Mouse (Mus musculus) intestine, embryonic 15.5 days (tissue): ENCODE data around the gene Mrpl48. TPM values are rescaled to one million over a fixed set of nuclear protein-coding genes. Genes with fewer than 3 reads are reported as not detected.
A peak's percentile ranks its signal among the peaks of the same experiment; 100 is the strongest.

Experiments used
- ATAC-seq: fragments of 200-750 bp; cut with Nextera tagmentation; 2 replicates; pipeline ENCODE4 v1.8.0; 2017; ENCODE audit warnings: moderate TSS enrichment, moderate library complexity
- H3K27ac ChIP-seq: fragments of 300-500 bp; sonication (generic); 2 replicates; pipeline ENCODE4 v1.5.1; 2015; ENCODE audit warnings: mild to moderate bottlenecking, inconsistent platforms
- H3K27me3 ChIP-seq: fragments of 300-500 bp; sonication (generic); replicated peaks from 2 replicates; pipeline ENCODE4 v1.6.1; 2015; ENCODE audit warnings: inconsistent platforms
- H3K36me3 ChIP-seq: fragments of 300-500 bp; sonication (generic); 2 replicates; pipeline ENCODE4 v1.6.1; 2015; ENCODE audit warnings: inconsistent platforms
- H3K4me1 ChIP-seq: fragments of 300-500 bp; sonication (generic); replicated peaks from 2 replicates; pipeline ENCODE4 v1.6.1; 2015; ENCODE audit warnings: inconsistent platforms
- H3K4me2 ChIP-seq: fragments of 300-500 bp; sonication (generic); replicated peaks from 2 replicates; pipeline ENCODE4 v1.6.1; 2015; ENCODE audit warnings: mild to moderate bottlenecking, inconsistent platforms
- H3K4me3 ChIP-seq: fragments of 300-500 bp; sonication (generic); replicated peaks from 2 replicates; pipeline ENCODE4 v1.5.1; 2015; ENCODE audit warnings: inconsistent platforms
- H3K9ac ChIP-seq: fragments of 300-500 bp; sonication (generic); 2 replicates; pipeline ENCODE4 v1.6.1; 2015; ENCODE audit warnings: inconsistent platforms
- H3K9me3 ChIP-seq: fragments of 300-500 bp; sonication (generic); 2 replicates; pipeline ENCODE4 v1.6.1; 2016; ENCODE audit warnings: inconsistent platforms
- WGBS: fragments of 180-500 bp; shearing (Covaris S2); methylation state at CpG from one replicate; pipeline ENCODE4 v1.1.7; 2015; 5-methylcytosine and 5-hydroxymethylcytosine counted together
- polyA plus RNA-seq: library from polyadenylated mRNA; unstranded; fragments of >200 nt; fragmentation: Nextera tagmentation; extraction: Ambion mirVana; gene quantifications from 2 replicates; pipeline ENCODE4 v1.2.1, GENCODE M21; 2015

The Mrpl48 gene
- polyA plus RNA-seq: 87.7 and 87.9 TPM in 2 replicates

DNA sequence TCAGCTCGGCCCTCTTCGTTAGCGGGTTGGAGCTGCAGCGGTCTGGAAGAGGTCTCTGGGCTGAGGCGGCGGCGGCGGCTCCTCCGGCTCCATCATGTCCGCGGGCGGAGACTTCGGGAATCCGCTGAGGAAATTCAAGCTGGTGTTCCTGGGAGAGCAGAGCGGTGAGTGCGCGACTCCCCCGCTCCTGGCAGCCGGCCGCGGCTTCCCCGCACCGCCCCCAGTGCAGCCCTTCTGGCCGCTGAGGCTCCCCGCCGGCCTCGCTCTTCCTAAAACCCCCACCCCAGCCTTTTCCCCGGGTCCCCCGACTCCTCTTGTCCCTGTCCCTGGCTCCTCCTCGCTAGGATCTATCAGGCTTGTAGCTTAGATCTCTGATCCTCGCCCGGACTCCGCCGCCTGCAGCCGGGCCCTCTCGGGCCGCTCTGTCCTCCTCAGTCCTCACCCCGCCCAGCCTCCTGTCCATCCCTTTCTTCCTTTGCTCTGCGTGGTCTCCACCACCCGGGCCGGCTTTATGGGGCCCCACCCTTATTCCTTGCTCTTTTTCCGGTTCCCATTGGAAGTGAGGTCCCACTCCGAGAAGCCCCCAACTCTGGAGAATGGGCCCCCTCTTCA is at the start of gene Mrpl48:
Gene Mrpl48 (minus strand): TSS at position 172 of the 612 bp plus-strand sequence.
- Histone ChIP-seq H3K27ac (peak within 1 kb of the TSS; percentile 99), H3K4me3 (peak within 1 kb of the TSS; percentile 100), H3K36me3 (no peaks in the 10 kb centered on the region), H3K9ac (peak within 1 kb of the TSS; percentile 100), H3K4me2 (peak within 1 kb of the TSS; percentile 58), H3K27me3 (no peaks in the 10 kb centered on the region), H3K9me3 (no peaks in the 10 kb centered on the region), H3K4me1 (0 out of 2 replicates have a peak, but pooled peaks cover 3% of the 10 kb centered on the region)
- peak; percentile 43 for ATAC-seq
- WGBS: under 1% methylated on average over 43 of the region's 43 CpGs

DNA sequence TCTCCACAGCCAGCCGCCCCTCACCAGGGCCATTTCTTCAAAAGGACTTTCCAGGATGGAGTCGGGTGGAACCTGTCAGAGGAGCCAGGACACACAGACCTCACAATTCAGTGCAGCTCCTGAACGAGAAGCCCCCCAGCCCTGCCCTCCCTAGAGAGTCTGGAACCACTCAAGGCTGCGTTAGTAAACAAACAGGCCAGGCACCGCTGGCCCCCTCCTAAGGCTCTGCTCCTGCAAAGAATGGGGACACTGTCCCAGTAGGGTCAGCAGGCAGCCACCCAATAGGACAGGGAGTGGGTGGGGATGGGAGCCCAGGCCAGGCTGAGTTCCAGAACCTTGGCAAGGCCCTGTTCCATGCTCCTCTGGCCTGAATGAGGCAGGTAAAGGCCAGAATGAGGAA is 48.6 kb upstream of the Mrpl48 start:
- no peak overlapping the region for H3K4me3 ChIP-seq
- no peaks in the 10 kb centered on the region for H3K36me3 ChIP-seq
- H3K27me3 ChIP-seq: no peaks in the 10 kb centered on the region
- no peak overlapping the region for H3K9ac ChIP-seq
- ATAC-seq: no peak
- WGBS: 20% methylated on average over 5 of the region's 5 CpGs
- H3K4me1 ChIP-seq: peaks cover 3% of the 10 kb centered on the region; the same call in 1 of the 2 replicates
- no peak overlapping the region for H3K27ac ChIP-seq
- no peaks in the 10 kb centered on the region for H3K9me3 ChIP-seq
- no peak overlapping the region for H3K4me2 ChIP-seq

DNA sequence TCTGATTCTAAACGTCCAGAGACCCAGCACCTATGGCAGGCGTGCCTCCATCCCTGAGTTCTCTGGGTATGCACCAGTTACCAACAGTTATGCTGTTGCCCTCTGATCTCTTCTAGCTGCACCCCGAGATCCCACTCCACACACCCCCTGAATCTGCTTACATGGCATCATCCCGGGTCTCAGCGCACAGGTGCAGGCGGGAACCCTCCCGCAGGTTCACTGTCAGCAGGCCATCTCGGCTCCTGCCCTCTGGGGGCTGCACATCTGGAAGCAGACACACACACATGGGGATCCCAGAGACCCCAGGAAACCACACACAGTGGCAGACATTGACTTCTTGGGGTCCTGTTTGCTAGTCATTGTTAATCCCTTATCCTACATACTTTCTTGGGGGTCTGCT is 46.3 kb upstream of the Mrpl48 start:
- 86% methylated on average over 8 of the region's 8 CpGs for WGBS
- H3K9ac ChIP-seq: no peak overlapping the region
- no peak for ATAC-seq
- H3K4me2 ChIP-seq: no peak overlapping the region
- no peak overlapping the region for H3K27ac ChIP-seq
- no peaks in the 10 kb centered on the region for H3K9me3 ChIP-seq
- no peak overlapping the region for H3K4me3 ChIP-seq
- no peaks in the 10 kb centered on the region for H3K27me3 ChIP-seq
- peaks cover 3% of the 10 kb centered on the region; the same call in 1 of the 2 replicates for H3K4me1 ChIP-seq
- H3K36me3 ChIP-seq: no peaks in the 10 kb centered on the region

DNA sequence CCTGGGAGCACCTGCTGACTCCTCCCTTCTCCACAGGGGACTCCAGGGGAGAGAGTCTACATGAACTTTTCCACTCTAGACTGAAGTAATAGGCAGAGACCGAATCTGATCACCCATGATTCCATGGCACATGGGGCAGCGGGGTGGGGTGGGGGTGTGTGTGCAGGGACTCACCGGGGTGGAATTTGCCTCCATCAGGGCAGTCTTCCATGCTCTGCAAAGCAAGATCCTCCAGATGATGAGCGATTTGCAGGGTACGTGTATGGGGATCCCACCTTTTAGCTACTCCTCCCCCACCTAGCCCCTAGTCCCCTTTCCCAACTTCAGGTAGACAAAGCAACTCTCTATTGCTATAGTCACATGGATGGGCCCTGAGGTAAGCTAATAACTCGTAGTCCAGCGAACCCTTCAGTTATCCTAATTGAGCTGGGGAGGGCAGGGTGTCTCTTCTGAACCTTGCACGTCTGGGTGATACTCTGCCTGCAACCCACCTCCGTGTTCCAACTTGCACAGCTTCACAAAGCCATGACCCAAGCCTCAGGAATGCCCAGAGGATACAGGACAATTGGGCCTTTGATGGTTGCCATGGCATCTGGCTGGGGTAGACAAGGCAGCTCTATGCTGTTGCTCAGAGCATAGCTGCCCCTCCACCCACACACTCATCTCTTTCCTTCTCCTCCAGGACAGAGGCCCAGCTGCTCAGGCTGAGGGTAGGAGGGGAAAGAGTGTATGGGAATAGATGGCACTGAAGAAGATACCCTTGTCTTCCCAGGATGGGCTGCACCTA is 45.6 kb upstream of the Mrpl48 start:
- 82% methylated on average over 9 of the region's 9 CpGs for WGBS
- Histone ChIP-seq H3K27ac (no peak overlapping the region), H3K27me3 (no peaks in the 10 kb centered on the region), H3K9me3 (no peaks in the 10 kb centered on the region), H3K4me3 (no peak overlapping the region), H3K36me3 (no peaks in the 10 kb centered on the region), H3K9ac (no peak overlapping the region), H3K4me1 (peaks cover 1% of the 10 kb centered on the region; the same call in 1 of the 2 replicates), H3K4me2 (no peak overlapping the region)
- ATAC-seq: 0 out of 2 replicates have a peak, but pooled peaks have one; percentile 35

DNA sequence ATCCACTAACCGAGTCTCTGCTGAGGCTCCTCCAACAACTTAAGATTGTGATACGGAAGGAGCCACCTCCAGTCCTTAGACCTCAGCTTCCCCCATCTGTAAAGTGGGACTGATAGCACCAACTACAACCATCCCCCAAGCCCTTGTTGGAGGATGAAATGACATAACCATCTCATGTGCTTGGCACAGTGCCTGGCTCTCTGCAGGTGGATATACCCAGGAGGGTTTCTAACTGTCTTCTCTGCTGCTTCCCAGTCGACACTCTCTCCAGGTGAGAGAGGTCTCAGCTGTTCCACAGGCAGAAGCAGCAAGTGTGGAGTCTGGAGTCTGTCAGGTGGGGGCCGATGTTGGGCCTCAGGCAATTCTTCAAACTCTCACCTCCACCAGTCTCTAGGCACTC is 42.9 kb upstream of the Mrpl48 start:
- no peaks in the 10 kb centered on the region for H3K27me3 ChIP-seq
- no peaks in the 10 kb centered on the region for H3K36me3 ChIP-seq
- no peaks in the 10 kb centered on the region for H3K4me1 ChIP-seq
- ATAC-seq: no peak
- H3K4me3 ChIP-seq: no peak overlapping the region
- H3K4me2 ChIP-seq: no peak overlapping the region
- H3K9me3 ChIP-seq: no peaks in the 10 kb centered on the region
- 62% methylated on average over 4 of the region's 4 CpGs for WGBS
- no peak overlapping the region for H3K9ac ChIP-seq
- no peak overlapping the region for H3K27ac ChIP-seq

DNA sequence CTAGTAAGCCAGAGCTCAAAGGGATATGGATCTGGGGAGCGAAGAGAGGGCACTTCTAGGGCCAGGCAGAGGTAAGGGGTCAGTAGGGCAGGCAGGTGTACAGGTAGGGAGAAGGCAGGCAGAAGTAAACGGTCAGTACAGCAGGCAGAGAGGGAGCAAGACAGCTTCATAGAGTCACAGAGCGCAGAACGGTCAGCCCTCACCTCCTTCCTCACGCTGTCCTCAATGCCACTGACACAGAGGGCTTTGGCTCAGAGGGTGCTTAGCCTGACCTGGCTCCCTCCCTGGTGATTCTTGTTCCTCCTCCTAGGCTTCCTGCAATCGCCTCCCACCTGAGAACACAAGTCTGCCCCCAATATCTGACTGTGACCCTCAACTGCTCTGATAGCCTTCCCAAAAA is 42.3 kb upstream of the Mrpl48 start:
- Histone ChIP-seq H3K9me3 (no peaks in the 10 kb centered on the region), H3K36me3 (no peaks in the 10 kb centered on the region), H3K27me3 (no peaks in the 10 kb centered on the region), H3K4me2 (no peak overlapping the region), H3K27ac (no peak overlapping the region), H3K4me3 (no peak overlapping the region), H3K4me1 (no peaks in the 10 kb centered on the region), H3K9ac (no peak overlapping the region)
- WGBS: 74% methylated on average over 6 of the region's 6 CpGs
- no peak for ATAC-seq

DNA sequence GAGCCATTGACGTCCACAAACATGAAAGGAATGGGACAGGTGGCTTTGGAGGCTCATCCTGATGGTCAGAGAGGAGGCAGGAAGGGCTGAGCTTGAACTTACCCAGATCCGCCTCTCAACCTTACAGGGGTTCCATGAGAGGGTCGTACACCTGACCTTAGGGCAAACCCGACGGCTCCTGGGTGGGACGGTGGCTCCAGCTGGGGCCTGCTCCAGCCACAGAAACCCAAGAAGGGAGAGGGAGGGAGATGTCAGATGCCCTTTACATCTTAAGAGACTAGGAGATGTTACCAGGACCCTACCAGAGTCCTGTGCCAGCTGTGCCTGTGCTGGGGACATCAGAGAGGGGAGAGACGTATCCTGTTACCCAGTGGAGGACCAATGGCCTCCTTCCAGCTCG is 41.7 kb upstream of the Mrpl48 start:
- WGBS: 64% methylated on average over 8 of the region's 8 CpGs
- Histone ChIP-seq H3K27me3 (no peaks in the 10 kb centered on the region), H3K4me1 (0 out of 2 replicates have a peak, but pooled peaks cover 2% of the 10 kb centered on the region), H3K9me3 (no peaks in the 10 kb centered on the region), H3K27ac (no peak overlapping the region), H3K4me2 (no peak overlapping the region), H3K9ac (no peak overlapping the region), H3K36me3 (no peaks in the 10 kb centered on the region), H3K4me3 (no peak overlapping the region)
- ATAC-seq: no peak

DNA sequence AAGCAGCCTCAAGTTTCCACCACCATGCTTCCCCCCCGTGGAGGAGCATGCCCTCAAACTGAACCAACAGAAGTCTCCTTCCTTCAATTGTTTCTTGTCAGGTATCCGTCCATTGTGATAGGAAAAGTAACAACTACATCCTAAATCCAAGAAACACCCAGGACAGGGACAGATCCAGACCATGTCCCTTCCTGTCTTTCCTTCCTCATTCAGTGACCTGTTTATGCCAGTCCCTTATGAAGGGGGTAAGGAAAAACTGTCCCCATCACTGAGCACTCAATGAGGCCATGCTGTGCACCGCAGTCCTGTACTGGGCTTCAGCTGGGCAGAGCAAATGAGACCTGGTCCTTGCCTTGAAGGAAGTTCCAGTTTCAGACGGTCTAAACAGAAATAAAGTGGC is 41.0 kb upstream of the Mrpl48 start:
- ATAC-seq: no peak
- no peak overlapping the region for H3K9ac ChIP-seq
- 82% methylated on average over 4 of the region's 4 CpGs for WGBS
- no peaks in the 10 kb centered on the region for H3K27me3 ChIP-seq
- no peaks in the 10 kb centered on the region for H3K9me3 ChIP-seq
- H3K4me1 ChIP-seq: 0 out of 2 replicates have a peak, but pooled peaks cover 2% of the 10 kb centered on the region
- no peak overlapping the region for H3K27ac ChIP-seq
- H3K4me2 ChIP-seq: no peak overlapping the region
- H3K4me3 ChIP-seq: no peak overlapping the region
- no peaks in the 10 kb centered on the region for H3K36me3 ChIP-seq

DNA sequence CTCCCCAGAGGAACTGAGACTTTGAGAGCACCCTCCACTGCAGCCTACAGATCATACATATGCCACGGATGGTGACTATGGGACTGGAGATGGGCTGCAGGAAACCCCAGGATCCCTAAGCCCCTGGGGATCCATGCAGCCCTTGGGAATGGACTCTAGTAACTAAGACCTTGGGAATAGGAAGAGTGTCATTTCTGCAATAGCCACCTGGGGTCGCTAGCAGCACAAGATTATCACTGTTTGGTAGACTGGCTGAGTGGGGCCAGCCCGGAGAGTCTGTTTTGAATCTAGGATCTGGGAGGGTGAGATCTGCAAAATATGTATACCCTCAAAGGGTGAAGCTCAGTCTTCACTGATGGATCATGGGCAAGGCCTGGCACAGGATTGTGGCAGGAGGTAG is 37.0 kb upstream of the Mrpl48 start:
- no peaks in the 10 kb centered on the region for H3K27me3 ChIP-seq
- no peak overlapping the region for H3K9ac ChIP-seq
- no peak overlapping the region for H3K4me2 ChIP-seq
- H3K4me3 ChIP-seq: no peak overlapping the region
- no peaks in the 10 kb centered on the region for H3K36me3 ChIP-seq
- H3K9me3 ChIP-seq: no peaks in the 10 kb centered on the region
- 25% methylated on average over 3 of the region's 3 CpGs for WGBS
- no peak for ATAC-seq
- 0 out of 2 replicates have a peak, but pooled peaks cover 2% of the 10 kb centered on the region for H3K4me1 ChIP-seq
- H3K27ac ChIP-seq: no peak overlapping the region

DNA sequence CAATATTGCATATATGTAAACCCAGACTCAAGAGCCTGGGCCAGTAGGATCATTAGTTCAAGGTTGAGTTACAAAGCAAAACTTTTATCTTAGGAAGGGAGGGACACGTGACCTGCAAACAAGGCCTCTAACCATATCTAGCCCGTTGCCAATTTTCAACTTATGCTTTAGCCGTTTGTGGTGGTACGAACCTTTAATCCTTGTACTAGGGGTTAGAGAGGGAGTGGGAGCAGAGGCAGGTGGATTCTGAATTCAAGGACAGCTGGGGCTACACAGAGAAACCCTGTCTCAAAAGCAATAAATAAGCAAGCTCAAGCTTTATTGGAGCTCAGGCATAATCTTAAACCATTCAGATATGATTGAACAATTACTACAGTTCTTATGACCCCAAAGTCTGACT is 34.3 kb upstream of the Mrpl48 start:
- H3K9ac ChIP-seq: no peak overlapping the region
- 0 out of 2 replicates have a peak overlapping the region, but pooled peaks have one; percentile 5 for H3K27ac ChIP-seq
- WGBS: 57% methylated on average over 4 of the region's 4 CpGs
- H3K4me2 ChIP-seq: no peak overlapping the region
- peak; percentile 89 for ATAC-seq
- H3K4me1 ChIP-seq: 0 out of 2 replicates have a peak, but pooled peaks cover 2% of the 10 kb centered on the region
- no peaks in the 10 kb centered on the region for H3K9me3 ChIP-seq
- no peaks in the 10 kb centered on the region for H3K27me3 ChIP-seq
- H3K4me3 ChIP-seq: no peak overlapping the region
- H3K36me3 ChIP-seq: 0 out of 2 replicates have a peak, but pooled peaks cover 3% of the 10 kb centered on the region

DNA sequence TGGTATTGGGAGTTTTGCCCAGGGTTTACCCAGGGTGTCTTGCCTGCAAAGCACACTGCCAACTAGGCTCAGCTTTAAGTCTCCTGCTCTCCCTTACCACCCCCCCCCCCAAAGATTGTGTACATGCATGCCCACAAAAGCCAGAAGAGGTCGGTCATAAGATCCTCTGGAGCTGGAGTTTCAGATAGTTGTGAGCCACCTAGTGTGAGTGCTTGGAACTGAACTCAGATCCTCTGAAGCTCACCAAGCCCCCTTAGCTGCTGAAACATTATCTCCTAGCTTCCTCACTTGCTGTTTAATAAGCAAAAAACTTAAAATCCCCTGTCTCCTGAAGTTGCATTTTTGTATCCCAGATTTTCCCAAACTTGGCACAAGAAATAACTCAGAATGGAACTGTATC is 29.6 kb upstream of the Mrpl48 start:
- no peaks in the 10 kb centered on the region for H3K9me3 ChIP-seq
- H3K4me1 ChIP-seq: no peaks in the 10 kb centered on the region
- ATAC-seq: no peak
- H3K4me2 ChIP-seq: no peak overlapping the region
- H3K4me3 ChIP-seq: no peak overlapping the region
- 0 out of 2 replicates have a peak, but pooled peaks cover 6% of the 10 kb centered on the region for H3K36me3 ChIP-seq
- no peak overlapping the region for H3K27ac ChIP-seq
- WGBS: 5% methylated on average over 1 of the region's 1 CpGs
- no peak overlapping the region for H3K9ac ChIP-seq
- H3K27me3 ChIP-seq: no peaks in the 10 kb centered on the region

DNA sequence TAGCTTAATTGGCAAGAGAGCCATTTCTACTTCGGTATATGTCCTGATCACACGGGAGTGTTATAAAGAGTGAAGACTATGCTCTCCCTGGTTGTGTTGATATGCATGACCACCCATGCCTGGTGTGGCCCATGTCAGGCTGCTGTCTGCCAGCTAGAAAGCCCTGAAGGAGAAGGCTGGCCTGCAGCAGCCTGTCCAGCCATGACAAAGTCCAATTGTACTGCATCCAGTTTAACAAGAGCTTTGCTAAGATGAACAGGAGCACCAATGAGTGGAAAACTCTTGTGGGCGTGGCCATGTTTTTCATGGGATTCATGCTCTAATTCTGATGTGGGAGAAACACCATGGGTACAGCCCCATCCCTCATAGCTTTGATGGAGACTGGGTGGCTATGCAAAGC is 16.4 kb upstream of the Mrpl48 start:
- ATAC-seq: no peak
- H3K4me2 ChIP-seq: no peak overlapping the region
- no peak overlapping the region for H3K27ac ChIP-seq

More for the DNA sequence above, 16.4 kb upstream of the Mrpl48 start:
- Histone ChIP-seq H3K36me3 (no peaks in the 10 kb centered on the region), H3K27me3 (no peaks in the 10 kb centered on the region), H3K4me3 (no peak overlapping the region), H3K9ac (no peak overlapping the region), H3K9me3 (no peaks in the 10 kb centered on the region), H3K4me1 (0 out of 2 replicates have a peak, but pooled peaks cover 3% of the 10 kb centered on the region)
- 66% methylated on average over 3 of the region's 3 CpGs for WGBS
